Mouse (Mus musculus) intestine, embryonic 14.5 days (tissue): ENCODE measurements around the gene Snx13. TPM values are rescaled to one million over a fixed set of nuclear protein-coding genes. Genes with fewer than 3 reads are reported as not detected.
A peak's percentile ranks its signal among the peaks of the same experiment; 100 is the strongest.

Experiments
- ATAC-seq: fragments of 200-750 bp; cut with Nextera tagmentation; replicated peaks from 2 replicates; pipeline ENCODE4 v1.8.0; 2017; ENCODE audit warnings: low read depth, moderate number of reproducible peaks, moderate TSS enrichment, moderate library complexity; ENCODE audit not compliant: low FRiP score, low TSS enrichment
- DNase-seq: peaks from one replicate; pipeline ENCODE4 v3.0.0-alpha.2; 2018; ENCODE audit warnings: low spot score
- H3K27ac ChIP-seq: fragments of 300-500 bp; sonication (generic); 2 replicates; pipeline ENCODE4 v1.5.1; 2014; ENCODE audit warnings: low read depth, mild to moderate bottlenecking, control low read depth
- H3K27me3 ChIP-seq: fragments of 300-500 bp; sonication (generic); replicated peaks from 2 replicates; pipeline ENCODE4 v1.6.1; 2014; ENCODE audit warnings: low read length, control low read depth; ENCODE audit not compliant: control insufficient read depth, insufficient read depth
- H3K36me3 ChIP-seq: fragments of 300-500 bp; sonication (generic); 2 replicates; pipeline ENCODE4 v1.6.1; 2014; ENCODE audit warnings: low read length, control low read depth; ENCODE audit not compliant: control insufficient read depth, insufficient read depth
- H3K4me1 ChIP-seq: fragments of 300-500 bp; sonication (generic); replicated peaks from 2 replicates; pipeline ENCODE4 v1.6.1; 2014; ENCODE audit warnings: low read length, control low read depth, mixed read lengths; ENCODE audit not compliant: control insufficient read depth, insufficient read depth
- H3K4me2 ChIP-seq: fragments of 300-500 bp; sonication (generic); 2 replicates; pipeline ENCODE4 v1.6.1; 2014; ENCODE audit warnings: low read length
- H3K4me3 ChIP-seq: fragments of 300-500 bp; sonication (generic); 2 replicates; pipeline ENCODE4 v1.5.1; 2014; ENCODE audit warnings: low read depth, low read length, control low read depth, mixed read lengths
- H3K9ac ChIP-seq: fragments of 300-500 bp; sonication (generic); 2 replicates; pipeline ENCODE4 v1.6.1; 2014; ENCODE audit warnings: mild to moderate bottlenecking, low read length
- H3K9me3 ChIP-seq: fragments of 300-500 bp; sonication (generic); 2 replicates; pipeline ENCODE4 v1.6.1; 2016; ENCODE audit warnings: low read length, control low read depth; ENCODE audit not compliant: control insufficient read depth
- WGBS: fragments of 180-500 bp; shearing (Covaris S2); extraction: QIAGEN DNeasy Blood & Tissue Kit; methylation state at CpG from one replicate; pipeline ENCODE4 v1.1.7; 2014; 5-methylcytosine and 5-hydroxymethylcytosine counted together
- polyA plus RNA-seq: library from polyadenylated mRNA; unstranded; fragments of >200 nt; fragmentation: Nextera tagmentation; extraction: Ambion mirVana; gene quantifications from 2 replicates; pipeline ENCODE4 v1.2.1, GENCODE M21; 2014

Snx13 gene
- polyA plus RNA-seq, 1 experiment from 2014 or later = 22.8 TPM

DNA sequence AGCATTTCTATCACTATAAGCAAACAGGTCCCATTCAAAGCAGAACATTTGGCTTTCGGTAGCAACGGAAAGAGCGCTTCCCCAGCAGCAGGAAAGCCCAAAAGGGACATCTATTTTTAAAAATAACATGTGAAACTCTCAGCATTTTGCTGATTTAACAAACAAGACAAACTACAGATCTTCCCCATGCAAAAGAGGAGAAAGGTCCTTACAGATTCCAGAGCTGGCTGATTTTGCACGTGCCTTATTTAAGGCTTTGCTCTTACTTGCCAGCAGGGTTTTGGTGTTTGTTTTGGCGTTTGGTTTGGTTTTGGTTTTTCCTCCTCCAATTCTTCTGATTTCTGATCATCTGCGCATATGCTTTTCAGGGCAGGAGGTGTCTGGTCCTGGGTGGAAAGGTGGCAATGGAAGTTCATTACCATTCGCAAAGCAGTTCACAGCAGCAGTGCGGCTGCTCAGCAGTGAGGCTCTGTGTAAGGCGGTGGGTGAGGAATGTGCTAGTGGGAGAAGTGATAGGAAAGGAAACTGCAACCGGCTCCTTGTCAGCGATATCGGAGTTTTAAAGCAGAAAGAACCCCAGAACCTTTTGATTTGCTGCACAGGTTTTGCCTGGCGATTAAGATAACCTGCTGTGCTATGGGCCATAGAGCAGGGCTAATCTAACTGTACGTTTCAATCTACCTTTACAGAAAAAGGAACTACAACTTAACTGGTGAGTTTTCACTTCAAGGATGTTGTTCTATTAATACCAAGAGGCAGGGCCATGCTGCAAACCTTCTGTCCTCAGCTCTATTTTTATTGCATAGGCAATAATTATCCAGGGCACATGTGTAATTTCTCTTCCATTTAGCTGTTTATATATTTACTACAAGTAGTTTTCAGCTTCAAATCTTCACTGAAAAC lies 8.1 kb upstream of the Snx13 start:
- Histone ChIP-seq H3K4me3 (peak overlapping the region; percentile 15; the same call in 1 of the 2 replicates), H3K4me1 (no peaks in the 10 kb centered on the region; the same call in 1 of the 2 replicates), H3K9me3 (no peaks in the 10 kb centered on the region), H3K36me3 (no peaks in the 10 kb centered on the region), H3K27ac (no peak overlapping the region), H3K27me3 (no peaks in the 10 kb centered on the region), H3K9ac (no peak overlapping the region), H3K4me2 (peak overlapping the region; percentile 46)
- DNase-seq (no peak), ATAC-seq (no peak)
- 21% methylated on average over 14 of the region's 14 CpGs for WGBS

DNA sequence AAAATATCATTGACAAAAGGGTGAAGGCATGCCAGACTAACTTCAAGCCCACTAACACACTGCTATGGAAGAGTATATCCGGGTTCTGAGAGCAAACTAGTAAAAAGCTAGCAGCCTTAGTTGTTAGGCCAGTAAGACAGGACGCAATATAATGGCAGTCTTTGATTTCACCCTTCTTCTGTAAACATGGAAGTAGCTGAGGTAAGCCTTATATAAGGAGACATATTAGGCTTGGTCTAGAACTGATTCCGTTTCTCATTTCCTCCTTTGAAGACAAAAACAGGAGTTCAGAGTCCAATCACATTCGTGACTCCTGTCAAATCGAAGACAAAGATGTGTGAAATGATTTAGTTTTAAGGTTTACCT lies 7.4 kb upstream of the Snx13 start:
- H3K27me3 ChIP-seq = no peaks in the 10 kb centered on the region
- H3K36me3 ChIP-seq = no peaks in the 10 kb centered on the region
- H3K9me3 ChIP-seq = no peaks in the 10 kb centered on the region
- no peak overlapping the region for H3K27ac ChIP-seq
- H3K4me1 ChIP-seq = no peaks in the 10 kb centered on the region; the same call in 1 of the 2 replicates
- no peak overlapping the region for H3K9ac ChIP-seq
- ATAC-seq (peak; percentile 55; the same call in 1 of the 2 replicates), DNase-seq (no peak)
- H3K4me3 ChIP-seq = no peak overlapping the region
- WGBS = 59% methylated on average over 5 of the region's 5 CpGs
- peak overlapping the region; percentile 46; the same call in 1 of the 2 replicates for H3K4me2 ChIP-seq

- WGBS = 75% methylated on average over 8 of the region's 8 CpGs
- Histone ChIP-seq H3K9me3 (no peaks in the 10 kb centered on the region), H3K27ac (no peak overlapping the region), H3K27me3 (no peaks in the 10 kb centered on the region), H3K9ac (no peak overlapping the region), H3K4me2 (no peak overlapping the region), H3K4me3 (no peak overlapping the region), H3K36me3 (no peaks in the 10 kb centered on the region), H3K4me1 (no peaks in the 10 kb centered on the region; the same call in 1 of the 2 replicates)
- ATAC-seq = no peak
- DNase-seq = no peak
These were observed 5.0 kb upstream of the Snx13 start for GRCm38 (mm10) chr12:35041964-35042363.

- H3K27ac ChIP-seq = peak overlapping the region; percentile 93
- H3K4me1 ChIP-seq = peaks cover 7% of the 10 kb centered on the region
- peak overlapping the region; percentile 97 for H3K4me3 ChIP-seq
- ATAC-seq (peak; percentile 78), DNase-seq (peak; percentile 88)
- peak overlapping the region; percentile 67 for H3K4me2 ChIP-seq
- no peaks in the 10 kb centered on the region for H3K27me3 ChIP-seq
- 1% methylated on average over 36 of the region's 36 CpGs for WGBS
- no peaks in the 10 kb centered on the region for H3K9me3 ChIP-seq
- peak overlapping the region; percentile 93 for H3K9ac ChIP-seq
- no peaks in the 10 kb centered on the region for H3K36me3 ChIP-seq
These were observed 532 bp upstream of the Snx13 start for GRCm38 (mm10) chr12:35046310-35046998.

- Histone ChIP-seq H3K27me3 (no peaks in the 10 kb centered on the region), H3K4me3 (peak overlapping the region; percentile 97), H3K36me3 (no peaks in the 10 kb centered on the region), H3K4me1 (peaks cover 7% of the 10 kb centered on the region), H3K27ac (peak overlapping the region; percentile 93), H3K4me2 (peak overlapping the region; percentile 53), H3K9ac (peak overlapping the region; percentile 93), H3K9me3 (no peaks in the 10 kb centered on the region)
- ATAC-seq = peak; percentile 83
- under 1% methylated on average over 51 of the region's 65 CpGs for WGBS
- peak; percentile 79 for DNase-seq
These were observed 587 bp downstream of the Snx13 start for GRCm38 (mm10) chr12:35047320-35048225.

GRCm38 (mm10) chr12:35048891-35049290 lies 1.9 kb downstream of the Snx13 start:
- Histone ChIP-seq H3K4me3 (no peak overlapping the region), H3K4me2 (peak overlapping the region; percentile 53), H3K4me1 (peaks cover 7% of the 10 kb centered on the region), H3K27me3 (no peaks in the 10 kb centered on the region), H3K9ac (no peak overlapping the region), H3K27ac (no peak overlapping the region), H3K9me3 (no peaks in the 10 kb centered on the region), H3K36me3 (no peaks in the 10 kb centered on the region)
- no peak for DNase-seq
- ATAC-seq = no peak
- 74% methylated on average over 3 of the region's 3 CpGs for WGBS

DNA sequence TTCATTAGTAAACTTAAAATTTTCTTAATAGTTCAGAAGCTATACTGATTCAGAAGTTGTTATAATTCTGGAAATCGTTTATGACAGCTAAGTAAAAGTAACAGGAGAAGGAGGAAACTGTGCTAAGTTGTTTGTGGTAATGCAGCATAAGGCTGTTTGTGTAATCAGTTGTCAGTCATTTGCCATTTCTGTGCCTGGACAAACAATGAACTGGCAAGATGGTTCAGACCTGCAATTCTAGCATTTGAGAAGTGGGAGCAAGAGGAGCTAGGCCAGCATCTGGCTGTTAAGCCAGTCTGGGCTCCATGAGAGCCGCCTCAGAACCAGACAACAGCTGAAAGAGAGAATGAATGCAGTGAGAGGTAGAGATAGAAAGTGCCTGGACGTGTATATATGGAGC lies 3.5 kb downstream of the Snx13 start:
- no peak for DNase-seq
- 84% methylated on average over 3 of the region's 3 CpGs for WGBS
- no peak overlapping the region for H3K4me2 ChIP-seq
- H3K4me1 ChIP-seq = peaks cover 7% of the 10 kb centered on the region
- no peak overlapping the region for H3K27ac ChIP-seq
- no peaks in the 10 kb centered on the region for H3K27me3 ChIP-seq
- no peaks in the 10 kb centered on the region for H3K36me3 ChIP-seq
- no peaks in the 10 kb centered on the region for H3K9me3 ChIP-seq
- H3K4me3 ChIP-seq = no peak overlapping the region
- no peak overlapping the region for H3K9ac ChIP-seq
- ATAC-seq = no peak
